Mouse (Mus musculus) midbrain, postnatal 0 days (tissue): ENCODE data around the gene Spred1. TPM values are rescaled to one million over a fixed set of nuclear protein-coding genes. Genes with fewer than 3 reads are reported as not detected.

Experiments used
- ATAC-seq: fragments of 200-750 bp; cut with Nextera tagmentation; 2 replicates; pipeline ENCODE4 v1.8.0; 2017; ENCODE audit warnings: moderate number of reproducible peaks, mild to moderate bottlenecking, moderate TSS enrichment, moderate library complexity; ENCODE audit not compliant: low FRiP score
- DNase-seq: peaks from one replicate; pipeline ENCODE4 v3.0.0-alpha.2; 2015; ENCODE audit warnings: low spot score
- H3K27ac ChIP-seq: fragments of 300-500 bp; sonication (generic); 2 replicates; pipeline ENCODE4 v1.5.1; 2014; ENCODE audit warnings: low read depth, mild to moderate bottlenecking, low read length, mixed read lengths
- H3K27me3 ChIP-seq: fragments of 300-500 bp; sonication (generic); 2 replicates; pipeline ENCODE4 v1.6.1; 2014; ENCODE audit warnings: low read length, control low read depth, mixed read lengths; ENCODE audit not compliant: insufficient read depth
- H3K36me3 ChIP-seq: fragments of 300-500 bp; sonication (generic); 2 replicates; pipeline ENCODE4 v1.6.1; 2014; ENCODE audit warnings: low read length, control low read depth, mixed read lengths; ENCODE audit not compliant: insufficient read depth
- H3K4me1 ChIP-seq: fragments of 300-500 bp; sonication (generic); 2 replicates; pipeline ENCODE4 v1.6.1; 2014; ENCODE audit warnings: mild to moderate bottlenecking, control low read depth, antibody characterized with exemption, low read length, mixed read lengths; ENCODE audit not compliant: insufficient read depth
- H3K4me2 ChIP-seq: fragments of 300-500 bp; sonication (generic); 2 replicates; pipeline ENCODE4 v1.6.1; 2014; ENCODE audit warnings: low read depth, mild to moderate bottlenecking, low read length, mixed read lengths; ENCODE audit not compliant: poor library complexity, severe bottlenecking
- H3K4me3 ChIP-seq: fragments of 300-500 bp; sonication (generic); 2 replicates; pipeline ENCODE4 v1.5.1; 2014; ENCODE audit warnings: low read depth, mild to moderate bottlenecking, low read length, moderate library complexity
- H3K9ac ChIP-seq: fragments of 300-500 bp; sonication (generic); replicated peaks from 2 replicates; pipeline ENCODE4 v1.6.1; 2014; ENCODE audit warnings: mild to moderate bottlenecking, low read length, moderate library complexity, mixed read lengths; ENCODE audit not compliant: poor library complexity, severe bottlenecking
- H3K9me3 ChIP-seq: fragments of 300-500 bp; sonication (generic); 2 replicates; pipeline ENCODE4 v1.6.1; 2016; ENCODE audit warnings: low read length, control low read depth
- CTCF ChIP-seq: IDR thresholded peaks from 2 replicates; pipeline ENCODE4 v1.5.1; 2016; ENCODE audit warnings: antibody characterized with exemption, mild to moderate bottlenecking
- WGBS: fragments of 180-500 bp; shearing (Covaris S2); extraction: QIAGEN DNeasy Blood & Tissue Kit; methylation state at CpG from one replicate; pipeline ENCODE4 v1.1.7; 2014; 5-methylcytosine and 5-hydroxymethylcytosine counted together
- polyA plus RNA-seq: library from polyadenylated mRNA; unstranded; fragments of >200 nt; fragmentation: Nextera tagmentation; extraction: Ambion mirVana; gene quantifications from 2 replicates; pipeline ENCODE4 v1.2.1, GENCODE M21; 2015
- total RNA-seq: library from RNA; depleted of rRNA; stranded (reverse); fragments of >200 nt; gene quantifications from 2 replicates; pipeline ENCODE4 v1.2.3, GENCODE M21; 2014

The Spred1 gene
- total and polyA plus RNA-seq, 2 experiments from 2014 or later: 12.9 to 46.7 TPM

GRCm38 (mm10) chr2:117086766-117087457, 34.3 kb upstream of the Spred1 start:
- Histone ChIP-seq H3K36me3 (no peaks in the 10 kb centered on the region), H3K9me3 (no peaks in the 10 kb centered on the region), H3K27me3 (no peaks in the 10 kb centered on the region), H3K4me1 (no peaks in the 10 kb centered on the region), H3K4me2 (no peak overlapping the region), H3K27ac (no peak overlapping the region), H3K4me3 (no peak overlapping the region), H3K9ac (no peak overlapping the region)
- no peak for ATAC-seq
- no peak for DNase-seq
- TF ChIP-seq CTCF: no peak
- WGBS: 90% methylated on average over 1 of the region's 1 CpGs

GRCm38 (mm10) chr2:117087458-117087820, 33.7 kb upstream of the Spred1 start:
- Histone ChIP-seq H3K36me3 (no peaks in the 10 kb centered on the region), H3K4me1 (no peaks in the 10 kb centered on the region), H3K9ac (no peak overlapping the region), H3K27me3 (no peaks in the 10 kb centered on the region), H3K27ac (no peak overlapping the region), H3K9me3 (no peaks in the 10 kb centered on the region), H3K4me3 (no peak overlapping the region), H3K4me2 (no peak overlapping the region)
- ATAC-seq (no peak), DNase-seq (no peak)
- no peak for TF ChIP-seq CTCF
- WGBS: 81% methylated on average over 4 of the region's 4 CpGs

GRCm38 (mm10) chr2:117089482-117089881, 31.7 kb upstream of the Spred1 start:
- H3K27me3 ChIP-seq: no peaks in the 10 kb centered on the region
- no peak for TF ChIP-seq CTCF
- no peak overlapping the region for H3K27ac ChIP-seq
- ATAC-seq (no peak), DNase-seq (no peak)
- H3K9ac ChIP-seq: no peak overlapping the region
- no peak overlapping the region for H3K4me3 ChIP-seq
- H3K4me1 ChIP-seq: no peaks in the 10 kb centered on the region
- no peaks in the 10 kb centered on the region for H3K36me3 ChIP-seq
- WGBS: 88% methylated on average over 1 of the region's 1 CpGs
- no peak overlapping the region for H3K4me2 ChIP-seq
- H3K9me3 ChIP-seq: no peaks in the 10 kb centered on the region

- Histone ChIP-seq H3K27me3 (no peaks in the 10 kb centered on the region), H3K9ac (no peak overlapping the region), H3K4me3 (no peak overlapping the region), H3K4me2 (no peak overlapping the region), H3K4me1 (no peaks in the 10 kb centered on the region), H3K36me3 (no peaks in the 10 kb centered on the region), H3K9me3 (no peaks in the 10 kb centered on the region), H3K27ac (no peak overlapping the region)
- TF ChIP-seq CTCF: no peak
- WGBS: 69% methylated on average over 3 of the region's 3 CpGs
- no peak for ATAC-seq
- no peak for DNase-seq
These were observed 31.1 kb upstream of the Spred1 start for GRCm38 (mm10) chr2:117090061-117090460.

- Histone ChIP-seq H3K9me3 (no peaks in the 10 kb centered on the region), H3K9ac (no peak overlapping the region), H3K4me1 (no peaks in the 10 kb centered on the region), H3K36me3 (no peaks in the 10 kb centered on the region), H3K27ac (no peak overlapping the region), H3K4me3 (no peak overlapping the region), H3K4me2 (no peak overlapping the region), H3K27me3 (no peaks in the 10 kb centered on the region)
- WGBS: 59% methylated on average over 2 of the region's 2 CpGs
- ATAC-seq: no peak
- DNase-seq: no peak
- no peak for TF ChIP-seq CTCF
These were observed 28.2 kb upstream of the Spred1 start for GRCm38 (mm10) chr2:117092946-117093401.

GRCm38 (mm10) chr2:117095491-117095890, 25.7 kb upstream of the Spred1 start:
- ATAC-seq: no peak
- TF ChIP-seq CTCF: no peak
- 44% methylated on average over 3 of the region's 3 CpGs for WGBS

More at GRCm38 (mm10) chr2:117095491-117095890, 25.7 kb upstream of the Spred1 start:
- no peaks in the 10 kb centered on the region for H3K36me3 ChIP-seq
- H3K9me3 ChIP-seq: no peaks in the 10 kb centered on the region
- no peaks in the 10 kb centered on the region for H3K4me1 ChIP-seq
- H3K4me3 ChIP-seq: no peak overlapping the region
- no peaks in the 10 kb centered on the region for H3K27me3 ChIP-seq
- DNase-seq: no peak
- H3K9ac ChIP-seq: no peak overlapping the region
- H3K27ac ChIP-seq: no peak overlapping the region
- no peak overlapping the region for H3K4me2 ChIP-seq
